Mouse (Mus musculus) ovary, adult 18-20 months (tissue): ENCODE measurements around the gene Gm21454.
"Not testable (repeated sequence)": the region's sequence is repeated elsewhere in the genome, so short reads cannot be mapped to it uniquely, and the experiment has no call there.

Source experiments
- DNase-seq: peaks from one replicate; pipeline ENCODE4 v3.0.0; 2022; ENCODE audit warnings: low spot score, mixed read lengths

Gm21454 gene

GRCm38 (mm10) chrY:13252091-13252490 is at the start of gene Gm21454, which contains the start of gene Gm21440:
Gm21454 (plus strand) TSS chrY:13252442.
Gm21440 (plus strand) TSS chrY:13252391.
- DNase-seq, result not testable (repeated sequence)

- DNase-seq, result not testable (repeated sequence)
Measured at GRCm38 (mm10) chrY:13223828-13224227, 28.4 kb upstream of the Gm21454 start, which contains the start of gene Gm21828. Gm21828 (minus strand) TSS chrY:13223928.

- not testable (repeated sequence) for DNase-seq
Measured at GRCm38 (mm10) chrY:13348963-13349362, 96.7 kb downstream of the Gm21454 start, which contains the start of gene Gm21725. Gm21725 (minus strand) TSS chrY:13349063.
